Mouse (Mus musculus) forebrain, embryonic 14.5 days (tissue): Measurements from ENCODE around the gene Inhbc. TPM values are rescaled to one million over a fixed set of nuclear protein-coding genes. Genes with fewer than 3 reads are reported as not detected.
"Not testable (repeated sequence)": the region's sequence is repeated elsewhere in the genome, so short reads cannot be mapped to it uniquely, and the experiment has no call there.

ENCODE experiments used
- ATAC-seq: fragments of 200-750 bp; cut with Nextera tagmentation; 2 replicates; pipeline ENCODE4 v1.8.0; 2017; ENCODE audit warnings: mild to moderate bottlenecking, moderate library complexity
- DNase-seq: peaks from one replicate; pipeline ENCODE4 v3.0.0-alpha.2; 2015; ENCODE audit warnings: low spot score
- H3K27ac ChIP-seq: fragments of 300-500 bp; sonication (generic); 2 replicates; pipeline ENCODE4 v1.5.1; 2014; ENCODE audit warnings: low read depth, mild to moderate bottlenecking, control low read depth, low read length, moderate library complexity
- H3K27me3 ChIP-seq: fragments of 300-500 bp; sonication (generic); replicated peaks from 2 replicates; pipeline ENCODE4 v1.6.1; 2014; ENCODE audit warnings: low read length, control low read depth, mixed read lengths; ENCODE audit not compliant: control insufficient read depth, insufficient read depth
- H3K36me3 ChIP-seq: fragments of 300-500 bp; sonication (generic); 2 replicates; pipeline ENCODE4 v1.6.1; 2014; ENCODE audit warnings: low read length, control low read depth; ENCODE audit not compliant: control insufficient read depth, insufficient read depth
- H3K4me1 ChIP-seq: fragments of 300-500 bp; sonication (generic); 2 replicates; pipeline ENCODE4 v1.6.1; 2014; ENCODE audit warnings: antibody characterized with exemption, low read length, control low read depth; ENCODE audit not compliant: control insufficient read depth, insufficient read depth
- H3K4me2 ChIP-seq: fragments of 300-500 bp; sonication (generic); 2 replicates; pipeline ENCODE4 v1.6.1; 2014; ENCODE audit warnings: mild to moderate bottlenecking, control low read depth, low read length
- H3K4me3 ChIP-seq: fragments of 300-500 bp; sonication (generic); 2 replicates; pipeline ENCODE4 v1.5.1; 2014; ENCODE audit warnings: low read depth, low read length, control low read depth
- H3K9ac ChIP-seq: fragments of 300-500 bp; sonication (generic); 2 replicates; pipeline ENCODE4 v1.6.1; 2014; ENCODE audit warnings: mild to moderate bottlenecking, low read length, control low read depth, moderate library complexity
- H3K9me3 ChIP-seq: fragments of 300-500 bp; sonication (generic); replicated peaks from 2 replicates; pipeline ENCODE4 v1.6.1; 2016; ENCODE audit warnings: low read length, control low read depth, mixed read lengths; ENCODE audit not compliant: control insufficient read depth
- WGBS: fragments of 180-500 bp; shearing (Covaris S2); extraction: QIAGEN DNeasy Blood & Tissue Kit; methylation state at CpG from one replicate; pipeline ENCODE4 v1.1.7; 2014; 5-methylcytosine and 5-hydroxymethylcytosine counted together
- polyA plus RNA-seq: library from polyadenylated mRNA; unstranded; fragments of >200 nt; fragmentation: Nextera tagmentation; extraction: Ambion mirVana; gene quantifications from 2 replicates; pipeline ENCODE4 v1.2.1, GENCODE M21; 2014

Inhbc gene
- polyA plus RNA-seq, 1 experiment from 2014 or later, result not detected

DNA sequence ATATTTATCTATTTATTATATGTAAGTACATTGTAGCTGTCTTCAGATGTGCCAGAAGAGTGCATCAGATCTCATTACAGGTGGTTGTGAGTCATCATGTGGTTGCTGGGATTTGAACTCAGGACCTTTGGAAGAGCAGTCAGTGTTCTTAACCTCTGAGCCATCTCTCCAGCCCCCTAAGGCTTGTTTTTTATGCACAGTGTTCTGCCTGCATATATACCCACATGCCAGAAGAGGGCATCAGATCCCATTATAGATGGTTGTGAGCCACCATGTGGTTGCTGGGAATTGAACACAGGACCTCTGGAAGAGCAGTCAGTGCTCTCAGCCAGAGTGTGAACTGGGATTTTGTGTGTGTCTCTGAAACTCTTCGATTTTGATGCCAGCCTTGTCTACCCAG lies 55.3 kb downstream of the Inhbc start:
- WGBS, result 75% methylated on average over 1 of the region's 1 CpGs
- H3K9ac ChIP-seq, H3K4me2 ChIP-seq, H3K36me3 ChIP-seq, DNase-seq, H3K4me3 ChIP-seq, H3K9me3 ChIP-seq, H3K4me1 ChIP-seq, H3K27ac ChIP-seq, H3K27me3 ChIP-seq, ATAC-seq: not testable (repeated sequence)

- WGBS, result 88% methylated on average over 5 of the region's 5 CpGs
These were observed 56.7 kb downstream of the Inhbc start for GRCm38 (mm10) chr10:127313516-127313915.

DNA sequence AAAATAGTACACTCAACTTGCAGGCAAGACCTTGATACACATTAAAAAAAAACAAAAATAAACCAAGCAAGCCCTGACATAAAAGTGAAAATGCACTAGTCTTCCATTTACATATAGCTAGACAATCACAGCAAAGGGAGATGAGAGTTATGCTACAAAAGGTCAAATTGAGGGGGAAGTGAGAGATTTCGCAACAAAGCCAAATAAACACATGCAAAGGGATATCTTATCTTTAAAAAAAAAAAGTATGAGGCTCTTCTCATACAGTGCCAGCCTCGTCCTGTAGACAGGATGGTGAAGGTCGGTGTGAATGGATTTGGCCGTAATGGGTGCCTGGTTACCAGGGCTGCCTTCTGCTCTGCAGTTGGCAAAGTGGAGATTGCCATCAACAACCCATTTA lies 57.4 kb downstream of the Inhbc start:
- WGBS, result 78% methylated on average over 4 of the region's 4 CpGs
- DNase-seq (no peak), ATAC-seq (no peak)
- Histone ChIP-seq H3K36me3 (peaks cover 13% of the 10 kb centered on the region), H3K9me3 (no peaks in the 10 kb centered on the region), H3K4me3 (no peak overlapping the region), H3K9ac (no peak overlapping the region), H3K27me3 (no peaks in the 10 kb centered on the region), H3K27ac (no peak overlapping the region), H3K4me2 (no peak overlapping the region), H3K4me1 (peaks cover 5% of the 10 kb centered on the region; the same call in 1 of the 2 replicates)

More at GRCm38 (mm10) chr10:127313516-127313915, 56.7 kb downstream of the Inhbc start:
- H3K4me1 ChIP-seq, DNase-seq, H3K27me3 ChIP-seq, H3K4me2 ChIP-seq, ATAC-seq, H3K9me3 ChIP-seq, H3K4me3 ChIP-seq, H3K9ac ChIP-seq, H3K36me3 ChIP-seq, H3K27ac ChIP-seq: not testable (repeated sequence)

DNA sequence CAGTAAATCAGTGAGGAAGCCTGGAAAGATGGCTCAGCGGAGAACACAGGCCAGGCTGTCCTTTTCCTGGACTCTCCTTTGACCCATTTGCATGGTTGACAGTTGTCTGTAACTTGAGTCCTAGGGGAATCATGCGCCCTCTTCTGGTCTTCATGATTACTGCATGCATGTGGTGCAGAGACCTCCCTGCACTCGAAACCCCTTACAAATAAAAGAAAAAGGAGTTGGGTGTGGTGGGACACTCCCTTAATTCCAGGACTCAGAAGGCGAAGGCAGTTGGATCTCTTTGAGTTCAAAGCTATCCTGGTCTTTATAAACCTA lies 57.9 kb downstream of the Inhbc start:
- DNase-seq (peak; percentile 91), ATAC-seq (peak; percentile 52)
- H3K4me3 ChIP-seq, result peak overlapping the region; percentile 65
- peak overlapping the region; percentile 62; the same call in 1 of the 2 replicates for H3K27ac ChIP-seq
- H3K36me3 ChIP-seq, result peaks cover 19% of the 10 kb centered on the region
- no peaks in the 10 kb centered on the region for H3K27me3 ChIP-seq
- WGBS, result 2% methylated on average over 4 of the region's 4 CpGs
- peak overlapping the region; percentile 80 for H3K9ac ChIP-seq
- H3K4me1 ChIP-seq, result peaks cover 5% of the 10 kb centered on the region; the same call in 1 of the 2 replicates
- peak overlapping the region; percentile 84 for H3K4me2 ChIP-seq
- no peaks in the 10 kb centered on the region for H3K9me3 ChIP-seq

DNA sequence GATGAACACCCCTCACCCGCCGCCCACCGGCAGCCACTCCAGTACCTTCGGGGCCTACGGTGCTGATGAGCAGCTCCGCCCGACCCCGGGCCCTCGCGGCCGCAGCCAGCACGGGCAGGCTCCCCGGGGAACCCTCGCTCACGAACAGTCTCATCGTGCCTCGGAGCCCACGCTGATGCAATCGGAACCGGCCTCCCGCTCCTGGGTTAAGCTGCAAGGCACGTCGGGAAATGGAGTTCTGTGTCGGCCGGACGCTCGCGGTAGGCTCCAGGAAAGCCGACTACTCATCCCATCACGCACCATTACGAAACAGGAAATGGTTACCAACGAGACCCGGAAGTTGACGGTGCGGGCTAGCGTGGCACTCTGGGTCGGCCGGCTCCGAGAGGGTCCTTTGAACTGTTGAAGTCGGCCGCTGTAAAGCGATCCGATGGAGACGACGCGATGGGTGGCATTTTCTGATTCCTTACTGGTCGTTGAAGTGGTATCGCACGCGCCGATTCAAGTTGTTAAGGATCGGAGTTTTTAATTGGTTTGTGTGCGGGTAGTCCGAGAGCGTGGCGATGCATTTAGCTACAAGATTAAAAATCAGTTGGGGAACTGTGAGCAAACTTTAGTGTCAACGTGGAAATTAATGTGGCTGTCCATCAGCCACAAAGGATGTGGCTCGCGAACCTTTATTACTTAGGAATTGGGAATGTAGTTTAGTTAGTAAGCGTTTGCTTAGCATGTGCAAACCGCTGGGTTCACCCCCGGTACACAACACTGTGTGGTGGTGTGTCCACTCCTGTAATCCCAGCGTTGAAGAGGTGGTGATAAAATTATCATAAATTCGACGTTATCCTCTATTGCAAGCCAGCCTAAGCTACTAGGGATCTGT lies 58.5 kb downstream of the Inhbc start, which contains the start of gene Mars:
Gene Mars (minus strand): TSS at position 311 of the 880 bp plus-strand sequence.
- Histone ChIP-seq H3K36me3 (peaks cover 25% of the 10 kb centered on the region), H3K27me3 (no peaks in the 10 kb centered on the region), H3K9ac (peak within 1 kb of the TSS; percentile 80), H3K27ac (peak within 1 kb of the TSS; percentile 62; the same call in 1 of the 2 replicates), H3K4me2 (peak within 1 kb of the TSS; percentile 84), H3K4me3 (peak within 1 kb of the TSS; percentile 65), H3K9me3 (no peaks in the 10 kb centered on the region), H3K4me1 (peaks cover 5% of the 10 kb centered on the region; the same call in 1 of the 2 replicates)
- under 1% methylated on average over 65 of the region's 65 CpGs for WGBS
- peak; percentile 98 for DNase-seq
- ATAC-seq, result peak; percentile 97

DNA sequence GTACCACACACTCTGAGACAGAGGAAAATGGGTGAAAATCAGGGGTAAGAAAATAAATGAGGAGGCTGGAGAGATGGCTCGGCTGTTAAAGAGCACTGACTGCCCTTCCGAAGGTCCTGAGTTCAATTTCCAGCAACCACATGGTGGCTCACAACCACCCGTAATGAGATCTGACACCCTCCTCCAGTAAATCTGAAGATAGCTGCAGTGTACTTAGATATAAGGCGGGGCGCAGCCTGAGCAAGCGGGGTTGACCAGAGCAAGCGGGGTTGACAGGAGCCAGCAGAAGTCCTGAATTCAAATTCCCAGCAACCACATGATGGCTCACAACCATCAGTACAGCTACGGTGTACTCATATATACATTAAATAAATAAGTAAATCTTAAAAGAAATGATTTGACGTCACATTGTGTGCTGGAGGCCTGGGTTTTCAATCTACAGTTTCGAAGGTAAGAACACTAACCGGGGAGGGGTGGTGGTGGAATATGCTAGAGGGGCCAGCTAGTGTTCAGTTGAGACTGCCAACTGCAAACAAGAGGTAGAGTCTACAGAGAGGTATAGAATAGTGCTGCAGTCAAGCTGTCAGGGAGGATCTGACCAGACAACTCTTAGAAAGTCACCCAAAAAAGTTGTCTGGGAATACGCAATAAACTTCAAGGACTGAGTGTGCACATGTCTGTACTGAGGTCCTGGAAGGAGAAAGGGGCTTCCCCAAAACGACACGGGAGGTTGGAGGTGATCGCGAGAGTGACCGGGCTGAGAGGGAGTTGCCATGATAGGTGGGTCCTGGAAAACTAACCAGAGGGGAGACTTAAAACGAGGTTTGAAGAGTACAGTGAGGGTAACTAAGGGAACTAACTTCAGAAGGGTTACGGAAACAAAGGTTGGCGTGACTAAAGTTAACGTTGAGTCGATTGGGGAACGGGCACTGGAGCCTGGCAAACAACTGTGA lies 59.4 kb downstream of the Inhbc start:
- peak; percentile 33; the same call in 1 of the 2 replicates for ATAC-seq
- no peak for DNase-seq
- Histone ChIP-seq H3K4me2 (peak overlapping the region; percentile 84), H3K27me3 (no peaks in the 10 kb centered on the region), H3K9me3 (no peaks in the 10 kb centered on the region), H3K4me3 (peak overlapping the region; percentile 65), H3K4me1 (peaks cover 5% of the 10 kb centered on the region; the same call in 1 of the 2 replicates), H3K36me3 (peaks cover 34% of the 10 kb centered on the region), H3K9ac (peak overlapping the region; percentile 80), H3K27ac (peak overlapping the region; percentile 58; the same call in 1 of the 2 replicates)
- 37% methylated on average over 23 of the region's 23 CpGs for whole genome bisulfite sequencing

- DNase-seq, H3K9ac ChIP-seq, H3K27me3 ChIP-seq, H3K4me3 ChIP-seq, H3K9me3 ChIP-seq, H3K4me2 ChIP-seq, H3K4me1 ChIP-seq, ATAC-seq, H3K27ac ChIP-seq: not testable (repeated sequence)
- WGBS, result 88% methylated on average over 3 of the region's 3 CpGs
- peaks cover 50% of the 10 kb centered on the region for H3K36me3 ChIP-seq
These were observed 61.1 kb downstream of the Inhbc start for GRCm38 (mm10) chr10:127309167-127309566.
